Mouse (Mus musculus) CH12.LX (cell line): ENCODE data around the gene Msh5.

Source experiments
- CHD2 ChIP-seq: IDR thresholded peaks from 2 replicates; pipeline ENCODE4 v1.6.1; 2011; ENCODE audit warnings: low read length, improper control_type of control experiment
- CTCF ChIP-seq, 2 experiments: IDR thresholded peaks in 1 of 2; conservative IDR thresholded peaks in 1 of 2; 2 replicates each; pipeline ENCODE4 v1.5.1; 2011 to 2012; ENCODE audit warnings: low read depth in 2 of 2, low read length in 2 of 2, improper control_type of control experiment in 1 of 2, inconsistent platforms in 1 of 2, mild to moderate bottlenecking in 1 of 2, moderate library complexity in 1 of 2
- GABPA ChIP-seq: IDR thresholded peaks from 2 replicates; pipeline ENCODE4 v1.6.1; 2012; ENCODE audit warnings: low read depth, low read length, improper control_type of control experiment, inconsistent platforms; ENCODE audit not compliant: insufficient replicate concordance
- KAT2A ChIP-seq: IDR thresholded peaks from 2 replicates; pipeline ENCODE4 v1.6.1; 2012; ENCODE audit warnings: low read length, improper control_type of control experiment, inconsistent platforms; ENCODE audit not compliant: insufficient replicate concordance
- MEF2A ChIP-seq: IDR thresholded peaks from 2 replicates; pipeline ENCODE4 v1.6.1; 2014; ENCODE audit warnings: low read depth, mild to moderate bottlenecking, inconsistent platforms, low read length, improper control_type of control experiment, borderline replicate concordance
- NELFE ChIP-seq: IDR thresholded peaks from 2 replicates; pipeline ENCODE4 v1.6.1; 2011; ENCODE audit warnings: low read depth, low read length, improper control_type of control experiment
- PAX5 ChIP-seq: IDR thresholded peaks from 2 replicates; pipeline ENCODE4 v1.6.1; 2012; ENCODE audit warnings: low read length, inconsistent platforms, mixed read lengths
- POLR2A ChIP-seq: IDR thresholded peaks from 2 replicates; pipeline ENCODE4 v1.6.1; 2011; ENCODE audit warnings: low read depth, mild to moderate bottlenecking, improper control_type of control experiment, low read length

GRCm38 (mm10) chr17:34979631-34980030, 66.9 kb downstream of the Msh5 start:
- no peak for TF ChIP-seq CHD2
- no peak for TF ChIP-seq NELFE
- no peak for TF ChIP-seq CTCF (conservative IDR thresholded peaks at IDR 0.05 in 1 of 2, IDR thresholded peaks at IDR 0.05 in 1 of 2; ENCODE audit: low read depth in 2 of 2, low read length in 2 of 2)
- no peak for TF ChIP-seq MEF2A
- no peak for TF ChIP-seq POLR2A
- TF ChIP-seq PAX5 = no peak
- TF ChIP-seq KAT2A = no peak
- no peak for TF ChIP-seq GABPA
